Mouse (Mus musculus): ENCODE data around the gene Hcn2.
A peak's percentile ranks its signal among the peaks of the same experiment; 100 is the strongest.

The Hcn2 gene

GRCm38 (mm10) chr10:79716254-79716987, at the start of gene Hcn2:
Hcn2 (plus strand) TSS chr10:79716634.
- DNase-seq (ENCODE audit: low read depth, low spot score): no peak

DNA sequence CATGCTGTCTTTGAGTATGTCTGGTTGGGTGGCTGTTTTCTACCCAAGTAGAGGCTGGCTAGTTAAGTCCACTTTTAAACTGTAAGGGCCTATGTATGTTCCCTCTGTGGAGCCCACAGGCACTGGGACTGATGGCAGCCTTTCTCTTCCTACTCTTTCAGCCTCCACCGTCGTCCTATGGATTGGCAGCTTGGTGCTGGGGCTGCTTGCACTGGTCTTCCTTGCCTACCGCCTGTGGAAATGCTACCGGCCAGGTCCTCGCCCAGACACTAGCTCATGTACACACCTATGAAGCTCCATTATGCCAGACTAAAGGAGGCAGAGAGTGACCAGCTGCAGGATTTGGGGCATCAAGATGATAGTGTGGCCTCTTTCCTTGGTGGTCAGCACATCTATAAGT, 48.4 kb upstream of the Hcn2 start:
- DNase-seq (ENCODE audit: low read depth, low spot score): no peak

DNA sequence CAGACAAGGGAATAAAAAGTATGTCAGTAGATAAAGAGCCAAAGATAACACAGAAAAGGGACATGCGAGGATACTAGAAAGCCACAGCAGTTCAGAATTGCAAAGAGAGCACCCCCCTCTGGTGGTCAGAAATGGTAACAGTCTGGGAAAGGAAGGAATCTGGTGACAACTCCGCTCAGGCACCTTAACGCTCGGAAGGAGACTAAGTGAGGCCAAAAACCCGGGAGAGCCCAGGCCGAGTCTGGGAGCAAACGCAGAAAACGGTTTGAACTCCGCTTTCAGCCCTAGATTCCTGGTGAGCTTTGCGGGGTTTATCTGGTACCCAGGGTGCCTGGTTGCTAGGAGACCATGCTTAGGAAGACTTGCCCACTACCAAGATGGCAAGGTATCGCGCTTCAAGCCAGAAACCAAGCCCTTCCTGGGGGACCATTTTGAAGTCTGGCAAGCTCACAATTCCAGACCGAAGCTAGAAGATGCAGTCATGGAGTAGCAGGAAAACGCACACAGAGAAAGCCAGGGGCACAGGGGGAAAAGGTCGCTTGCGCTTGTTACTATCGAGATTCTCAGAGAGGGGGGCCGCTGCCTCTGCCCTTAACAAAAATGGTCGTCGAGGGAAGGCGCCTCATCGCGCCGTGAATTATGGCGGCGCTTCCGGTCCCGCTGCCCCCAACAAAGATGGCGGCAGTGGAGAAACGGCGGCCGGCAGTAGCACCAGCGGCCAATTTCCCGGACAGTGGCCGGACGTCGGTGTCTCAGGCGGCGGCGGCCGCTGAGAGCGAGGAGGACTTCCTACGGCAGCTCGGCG, 47.5 kb upstream of the Hcn2 start, which contains the start of gene Tpgs1:
Gene Tpgs1, plus strand, starts transcription at position 599 of the 805 bp plus-strand sequence.
- DNase-seq (ENCODE audit: low read depth, low spot score): peak; percentile 89

GRCm38 (mm10) chr10:79669576-79670057, 46.8 kb upstream of the Hcn2 start:
- DNase-seq (ENCODE audit: low read depth, low spot score): peak; percentile 43

- DNase-seq (ENCODE audit: low read depth, low spot score): no peak
Measured at GRCm38 (mm10) chr10:79670071-79670888, 46.2 kb upstream of the Hcn2 start.

DNA sequence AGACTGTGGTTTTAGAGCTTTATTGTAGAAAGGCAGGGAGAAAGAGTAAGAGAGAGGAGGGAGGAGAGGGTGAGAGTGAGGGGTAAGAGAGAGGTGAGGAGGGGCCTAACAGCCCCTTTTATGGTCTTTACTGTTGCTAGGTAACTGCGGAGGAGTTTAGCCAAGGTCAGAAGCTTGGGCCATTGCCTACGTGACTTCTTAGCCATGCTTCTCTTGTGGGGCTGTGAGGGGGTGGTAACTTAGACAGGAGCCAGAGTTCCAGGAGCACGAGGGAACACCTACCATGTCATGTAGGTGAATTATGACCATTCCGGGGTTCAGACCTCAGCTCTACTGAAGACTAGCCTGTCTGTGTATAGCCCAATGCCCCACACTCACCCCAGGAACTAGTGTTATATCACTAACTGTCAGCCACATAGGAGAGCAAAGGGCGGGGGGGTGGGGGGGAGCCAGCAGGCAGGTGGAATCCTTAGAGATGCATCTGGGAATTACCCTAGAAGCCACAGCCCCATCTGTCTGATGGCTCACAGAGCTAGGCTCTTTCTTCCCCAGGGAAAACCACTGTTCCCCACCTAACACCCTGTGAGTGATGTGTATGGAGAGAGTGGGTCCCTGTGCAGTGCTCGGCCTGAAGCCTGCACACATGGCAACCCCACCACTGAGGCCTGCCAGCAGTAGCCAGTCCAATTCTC, 44.9 kb upstream of the Hcn2 start:
- DNase-seq (ENCODE audit: low read depth, low spot score): no peak

GRCm38 (mm10) chr10:79672088-79672455, 44.4 kb upstream of the Hcn2 start:
- DNase-seq (ENCODE audit: low read depth, low spot score): no peak

DNA sequence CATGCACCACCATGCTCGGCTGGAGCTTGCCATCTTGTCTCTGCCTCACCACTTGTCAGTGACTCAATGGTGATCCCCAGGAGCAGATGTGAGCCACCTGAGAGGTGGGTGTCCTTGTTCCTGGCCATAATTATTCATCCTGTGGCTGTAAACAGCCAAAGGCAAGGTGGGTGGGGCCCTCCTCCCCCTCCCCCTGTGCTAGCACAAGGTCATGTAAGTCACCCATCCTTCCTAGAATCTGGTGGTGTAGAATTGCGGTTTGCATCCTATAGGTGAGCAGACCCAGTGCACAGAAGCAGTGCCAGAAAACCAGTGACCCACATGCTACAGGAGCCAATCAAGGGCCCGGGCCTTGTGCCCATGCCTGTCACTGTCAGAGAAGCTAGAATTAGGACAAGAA, 43.4 kb upstream of the Hcn2 start:
- DNase-seq (ENCODE audit: low read depth, low spot score): no peak

DNA sequence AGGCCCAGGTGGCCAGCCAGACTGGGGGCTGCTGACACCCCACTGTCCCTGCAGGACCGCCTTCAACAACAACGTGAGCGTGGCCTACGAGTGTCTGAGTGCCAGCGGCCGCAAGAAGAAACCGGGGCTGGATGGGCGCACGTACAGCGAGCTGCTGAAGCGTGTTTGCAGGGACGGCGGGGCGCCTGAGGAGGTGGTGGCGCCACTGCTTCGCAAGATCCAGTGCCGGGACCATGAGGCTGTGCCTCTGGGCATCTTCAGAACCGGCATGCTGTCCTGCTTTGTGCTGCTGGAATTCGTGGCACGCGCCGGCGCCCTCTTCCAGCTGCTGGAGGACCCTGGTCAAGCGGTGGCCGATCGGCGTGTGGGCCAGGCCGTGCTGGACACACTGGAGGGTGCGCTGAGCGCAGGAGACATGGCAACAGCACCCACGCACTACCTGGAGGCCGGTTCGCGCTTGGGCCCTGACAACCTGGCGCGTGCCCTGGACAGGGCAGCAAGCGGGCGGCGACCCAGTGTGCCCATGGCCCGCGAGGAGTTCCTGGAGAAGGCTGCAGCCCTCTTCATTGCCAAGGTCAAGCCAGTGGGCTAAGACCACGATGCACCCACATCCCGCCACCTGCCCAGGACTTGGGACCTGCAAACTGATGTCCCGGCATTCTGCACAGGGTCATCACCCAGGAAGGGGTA, 40.9 kb upstream of the Hcn2 start:
- DNase-seq (ENCODE audit: low read depth, low spot score): no peak

DNA sequence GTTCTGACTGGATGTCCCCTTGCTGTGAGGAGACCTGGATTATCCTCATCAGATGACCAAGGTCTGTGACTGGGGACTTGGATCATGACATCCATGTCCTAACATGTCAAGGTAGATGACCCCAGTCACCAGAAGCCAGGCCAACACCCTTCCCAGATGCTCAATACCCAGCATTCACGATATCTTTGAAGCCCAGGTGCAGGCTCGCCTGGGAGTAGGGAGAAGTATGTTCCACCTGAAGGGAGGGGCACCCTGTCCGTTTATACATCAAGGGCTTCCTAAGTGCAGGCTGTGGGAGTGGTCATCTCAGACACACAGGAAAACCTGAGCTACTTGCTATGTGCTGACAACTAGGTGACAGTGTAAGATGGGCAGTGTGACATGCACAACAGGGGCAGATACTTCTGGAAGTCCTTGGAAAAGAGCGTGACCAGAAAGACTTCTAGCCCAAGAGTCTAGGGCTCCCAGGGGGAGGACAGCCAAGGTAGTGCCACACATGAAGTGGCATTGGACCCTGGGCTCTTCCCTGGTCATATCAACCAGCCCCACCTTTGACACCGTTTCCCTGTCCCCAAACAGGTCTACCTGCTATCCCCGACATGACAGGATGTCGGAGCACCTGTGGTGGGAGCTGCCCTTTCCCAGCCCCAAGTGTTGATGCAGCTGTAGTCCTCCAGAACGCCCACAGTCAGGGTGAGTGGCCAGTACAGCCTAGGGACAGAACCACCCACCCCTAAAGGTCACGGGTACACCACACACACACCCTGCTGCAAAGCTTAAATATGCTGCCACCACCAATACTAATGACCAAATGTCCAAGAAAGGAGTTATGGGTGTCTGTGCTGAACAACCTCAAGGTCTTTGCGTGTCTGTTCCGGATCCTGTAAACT, 35.6 kb upstream of the Hcn2 start:
- DNase-seq (ENCODE audit: low read depth, low spot score): no peak

DNA sequence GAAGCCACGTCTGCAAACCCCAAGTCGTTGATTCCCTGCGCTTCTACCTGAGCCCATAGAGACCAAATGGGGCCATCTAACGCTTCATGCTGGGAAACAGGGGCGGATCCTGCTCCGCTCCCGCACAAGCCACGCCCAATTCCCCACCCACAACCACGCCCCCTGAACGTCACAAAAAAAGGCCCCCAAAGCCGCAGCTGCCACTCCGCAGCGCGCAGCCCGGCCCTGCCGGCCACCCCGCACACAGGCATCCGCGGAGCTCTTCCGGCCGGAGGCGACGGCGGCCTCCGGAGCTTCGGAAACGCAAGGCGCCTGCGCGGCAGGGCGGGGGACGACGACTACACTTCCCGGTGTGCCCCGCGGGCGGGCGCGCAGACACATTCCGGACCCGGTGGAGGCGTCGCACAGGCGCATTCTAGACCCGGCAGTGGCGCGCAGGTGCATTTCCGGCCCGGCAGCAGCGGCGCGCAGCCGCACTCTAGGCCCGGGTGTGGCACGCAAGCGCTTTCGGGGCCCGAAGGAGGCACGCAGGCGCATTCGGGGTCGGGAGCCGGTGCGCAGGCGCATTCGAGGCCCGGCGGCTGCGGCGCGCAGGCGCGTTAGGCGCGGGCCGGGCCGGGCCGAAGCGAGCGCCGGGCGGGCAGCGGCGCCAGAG, 34.7 kb upstream of the Hcn2 start, which contains the start of gene Cdc34:
Gene Cdc34, plus strand, starts transcription at position 605 of the 655 bp plus-strand sequence.
- DNase-seq (ENCODE audit: low read depth, low spot score): peak; percentile 99

DNA sequence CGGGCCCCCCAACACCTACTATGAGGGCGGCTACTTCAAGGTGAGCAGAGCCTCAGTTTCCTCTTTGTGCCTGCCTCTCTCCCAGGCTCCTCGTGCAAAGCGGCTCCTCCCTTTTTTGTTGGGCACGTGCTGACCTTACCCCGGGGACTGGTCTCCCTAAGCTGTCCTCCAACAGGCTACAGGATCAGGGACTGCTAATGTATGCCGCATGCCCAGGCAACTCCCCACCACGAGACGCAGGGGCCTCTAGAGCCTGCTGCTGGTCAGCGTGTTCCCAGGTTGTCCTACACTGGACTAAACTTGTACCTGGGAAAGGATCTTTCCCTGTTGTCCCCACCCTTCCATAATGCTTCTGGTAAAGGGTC, 33.9 kb upstream of the Hcn2 start:
- DNase-seq (ENCODE audit: low read depth, low spot score): no peak

- no peak for DNase-seq (ENCODE audit: low read depth, low spot score)
Measured at GRCm38 (mm10) chr10:79682916-79683582, 33.4 kb upstream of the Hcn2 start.

DNA sequence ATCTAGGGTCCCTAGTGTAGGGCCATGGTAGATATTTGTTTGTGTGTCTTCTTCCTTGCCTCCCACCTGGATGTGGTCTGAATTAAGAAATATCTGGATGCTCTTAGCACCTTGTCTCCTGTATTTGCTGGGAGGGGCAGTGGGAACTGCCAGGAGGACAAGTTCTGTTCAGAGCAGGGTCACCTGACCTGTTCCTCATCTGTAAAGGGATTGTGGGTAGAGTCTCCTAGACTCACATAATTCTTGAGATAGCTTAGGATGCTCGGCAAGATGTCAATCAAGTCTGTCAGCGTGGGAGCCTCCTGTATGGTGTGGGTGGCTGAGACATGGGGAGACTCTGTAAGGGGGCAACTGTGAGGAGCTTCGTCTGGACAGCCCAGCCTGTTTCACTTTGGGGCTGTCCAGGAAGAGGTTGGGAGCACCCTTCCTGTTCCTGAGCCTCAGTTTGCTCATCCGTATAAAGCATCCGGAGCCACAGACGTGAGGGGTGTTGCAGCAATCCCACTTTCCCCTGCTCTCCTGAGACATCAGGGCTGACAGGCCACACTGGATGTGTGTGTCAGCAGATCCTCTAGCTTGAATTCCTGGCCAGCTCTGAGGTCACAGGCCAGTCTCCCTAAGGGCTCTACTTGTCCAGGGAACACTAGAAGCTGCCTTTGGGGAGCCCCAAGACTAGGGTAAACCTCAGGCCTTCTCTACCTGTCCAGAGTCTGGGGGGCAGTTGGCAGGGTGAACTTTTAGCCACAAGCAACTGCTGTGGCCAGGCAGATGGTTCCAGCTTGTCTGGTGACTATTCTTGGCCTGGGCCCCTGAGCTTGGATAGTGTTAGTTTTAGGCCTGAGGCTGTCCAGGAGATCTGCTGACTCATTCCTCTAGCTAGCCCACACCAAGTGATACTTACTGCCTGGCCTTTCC, 32.5 kb upstream of the Hcn2 start:
- DNase-seq (ENCODE audit: low read depth, low spot score): no peak

DNA sequence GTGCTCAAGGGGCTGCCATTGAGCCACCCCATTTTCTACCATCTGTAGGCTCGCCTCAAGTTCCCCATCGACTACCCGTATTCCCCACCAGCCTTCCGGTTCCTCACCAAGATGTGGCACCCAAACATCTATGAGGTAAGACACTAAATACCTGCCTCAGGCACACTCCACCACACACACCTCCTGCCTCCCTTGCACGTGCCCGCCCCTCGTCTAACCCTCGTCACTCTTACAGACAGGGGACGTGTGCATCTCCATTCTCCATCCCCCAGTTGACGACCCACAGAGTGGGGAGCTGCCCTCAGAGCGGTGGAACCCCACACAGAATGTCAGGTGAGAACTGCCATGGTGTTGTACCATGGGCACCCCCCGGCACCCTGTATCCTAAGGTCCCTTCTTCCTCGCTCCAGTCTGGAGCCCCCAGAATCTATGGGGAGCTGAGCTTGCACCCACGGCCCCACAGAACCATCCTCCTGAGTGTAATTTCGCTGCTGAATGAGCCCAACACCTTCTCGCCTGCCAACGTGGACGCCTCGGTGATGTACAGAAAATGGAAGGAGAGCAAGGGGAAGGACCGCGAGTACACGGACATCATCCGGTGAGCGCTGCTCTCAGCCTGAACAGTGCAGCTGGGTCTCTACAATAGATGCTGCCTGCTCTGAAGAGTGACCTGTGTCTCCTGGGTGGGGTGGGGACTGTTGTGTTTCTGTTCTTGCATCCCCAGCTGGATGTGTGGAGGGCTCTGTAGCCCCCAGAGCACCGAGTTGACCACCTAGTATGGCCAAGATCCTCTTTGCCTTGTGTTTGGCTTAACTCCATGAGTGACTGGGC, 31.4 kb upstream of the Hcn2 start:
- DNase-seq (ENCODE audit: low read depth, low spot score): no peak

- DNase-seq (ENCODE audit: low read depth, low spot score): no peak
Measured at GRCm38 (mm10) chr10:79686219-79686618, 30.2 kb upstream of the Hcn2 start.

GRCm38 (mm10) chr10:79686691-79687090, 29.7 kb upstream of the Hcn2 start:
- DNase-seq (ENCODE audit: low read depth, low spot score): no peak
